ENCODE assay signal across 13 mouse cellular contexts in the genomic region with DNA sequence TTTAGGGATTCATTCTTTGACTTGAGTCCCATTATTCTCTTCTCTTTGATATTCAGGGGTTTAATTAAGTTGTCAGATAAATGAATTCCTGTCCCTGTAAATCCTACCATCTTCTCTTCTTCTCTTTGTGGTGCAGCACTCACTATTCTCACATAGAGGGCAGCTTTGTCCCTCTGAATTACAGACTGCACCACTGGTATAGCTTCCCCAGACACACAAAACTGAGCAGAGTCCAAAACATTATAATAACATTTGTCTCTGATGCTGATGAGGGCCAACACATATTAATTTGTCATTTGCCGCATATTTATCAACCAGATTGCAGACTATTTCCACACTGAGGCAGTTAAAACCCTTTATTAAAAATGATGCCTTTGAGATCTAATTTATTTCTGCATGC.
DNase-seq lines count a peak whose midpoint lies in the region; ATAC-seq and TF ChIP-seq lines count a peak whose summit lies in the region.
"Had no signal": no experiment of that assay in that cellular context is flagged by ENCODE, and none has a peak within 500 bp of the region (broad histone marks: within the 10 kb centered on the region; RNA-seq: fewer than 3 reads in every experiment).

No protein-coding gene starts in this region.

- ATAC-seq in embryonic facial prominence, embryonic 14.5 days (ENCODE audit: low read depth): no peak
- ATAC-seq in lung, embryonic 14.5 days (ENCODE audit: insufficient read depth): no peak
- no peak for ATAC-seq in hindbrain, postnatal 0 days
- peak; percentile 70; the same call in 1 of the 2 replicates for ATAC-seq in neural tube, embryonic 15.5 days (ENCODE audit: low FRiP score)

- H3K27ac ChIP-seq in embryonic facial prominence, embryonic 14.5 days (replicated peaks; ENCODE audit: low read depth, low read length): no peak overlapping the region
- no peak overlapping the region for H3K27ac ChIP-seq in embryonic facial prominence, embryonic 10.5 days (replicated peaks)
- H3K27ac ChIP-seq in lung, embryonic 14.5 days (ENCODE audit: low read depth): no peak overlapping the region
- no peak overlapping the region for H3K27ac ChIP-seq in hindbrain, postnatal 0 days
- no peak overlapping the region for H3K27ac ChIP-seq in neural tube, embryonic 15.5 days (replicated peaks)
- H3K27ac ChIP-seq: liver, embryonic 15.5 days had no signal

- 80% methylated on average over 1 of the region's 1 CpGs for WGBS in embryonic facial prominence, embryonic 14.5 days
- WGBS in embryonic facial prominence, embryonic 10.5 days: 88% methylated on average over 1 of the region's 1 CpGs
- 70% methylated on average over 1 of the region's 1 CpGs for WGBS in lung, embryonic 14.5 days
- 67% methylated on average over 1 of the region's 1 CpGs for WGBS in hindbrain, postnatal 0 days
- 66% methylated on average over 1 of the region's 1 CpGs for WGBS in neural tube, embryonic 15.5 days

- no peaks in the 10 kb centered on the region for H3K4me1 ChIP-seq in embryonic facial prominence, embryonic 14.5 days (ENCODE audit: control insufficient read depth, insufficient read depth, low read length)
- H3K4me1 ChIP-seq in embryonic facial prominence, embryonic 10.5 days: no peaks in the 10 kb centered on the region
- no peaks in the 10 kb centered on the region for H3K4me1 ChIP-seq in lung, embryonic 14.5 days (ENCODE audit: insufficient read depth)
- no peaks in the 10 kb centered on the region for H3K4me1 ChIP-seq in hindbrain, postnatal 0 days (ENCODE audit: insufficient read depth, low read length)
- H3K4me1 ChIP-seq in neural tube, embryonic 15.5 days: no peaks in the 10 kb centered on the region
- H3K4me1 ChIP-seq: liver, embryonic 15.5 days had no signal

- peak; percentile 31 for TF ChIP-seq CTCF in lung, embryonic 14.5 days (IDR thresholded peaks at IDR 0.05; ENCODE audit: low read depth)
- TF ChIP-seq CTCF in hindbrain, postnatal 0 days (IDR thresholded peaks at IDR 0.05; ENCODE audit: low read depth): peak; percentile 53

- no peaks in the 10 kb centered on the region for H3K36me3 ChIP-seq in embryonic facial prominence, embryonic 14.5 days (ENCODE audit: control insufficient read depth, insufficient read depth, low read length)
- H3K36me3 ChIP-seq in embryonic facial prominence, embryonic 10.5 days (replicated peaks): no peaks in the 10 kb centered on the region
- no peaks in the 10 kb centered on the region for H3K36me3 ChIP-seq in lung, embryonic 14.5 days (ENCODE audit: insufficient read depth)
- H3K36me3 ChIP-seq in hindbrain, postnatal 0 days (ENCODE audit: insufficient read depth, low read length): no peaks in the 10 kb centered on the region
- no peaks in the 10 kb centered on the region for H3K36me3 ChIP-seq in neural tube, embryonic 15.5 days
- H3K36me3 ChIP-seq: liver, embryonic 15.5 days had no signal

- no peaks in the 10 kb centered on the region for H3K27me3 ChIP-seq in embryonic facial prominence, embryonic 14.5 days (replicated peaks; ENCODE audit: control insufficient read depth, insufficient read depth, low read length)
- no peaks in the 10 kb centered on the region for H3K27me3 ChIP-seq in embryonic facial prominence, embryonic 10.5 days (replicated peaks; ENCODE audit: low read depth, poor library complexity, severe bottlenecking)
- no peaks in the 10 kb centered on the region for H3K27me3 ChIP-seq in lung, embryonic 14.5 days (ENCODE audit: insufficient read depth, low read length)
- no peaks in the 10 kb centered on the region for H3K27me3 ChIP-seq in hindbrain, postnatal 0 days (ENCODE audit: insufficient read depth, low read length)
- H3K27me3 ChIP-seq in neural tube, embryonic 15.5 days (replicated peaks): no peaks in the 10 kb centered on the region
- H3K27me3 ChIP-seq: liver, embryonic 15.5 days had no signal

- no peak overlapping the region for H3K9ac ChIP-seq in embryonic facial prominence, embryonic 14.5 days (ENCODE audit: low read depth, low read length)
- H3K9ac ChIP-seq in lung, embryonic 14.5 days: no peak overlapping the region
- H3K9ac ChIP-seq in hindbrain, postnatal 0 days (replicated peaks; ENCODE audit: low read length): no peak overlapping the region
- no peak overlapping the region for H3K9ac ChIP-seq in neural tube, embryonic 15.5 days (replicated peaks)
- H3K9ac ChIP-seq: liver, embryonic 15.5 days had no signal

- no peaks in the 10 kb centered on the region for H3K9me3 ChIP-seq in embryonic facial prominence, embryonic 14.5 days (ENCODE audit: control insufficient read depth, low read length)
- no peaks in the 10 kb centered on the region for H3K9me3 ChIP-seq in embryonic facial prominence, embryonic 10.5 days
- no peaks in the 10 kb centered on the region for H3K9me3 ChIP-seq in lung, embryonic 14.5 days (ENCODE audit: low read depth, low read length)
- H3K9me3 ChIP-seq in hindbrain, postnatal 0 days (ENCODE audit: low read length): no peaks in the 10 kb centered on the region
- H3K9me3 ChIP-seq in neural tube, embryonic 15.5 days (replicated peaks): no peaks in the 10 kb centered on the region
- H3K9me3 ChIP-seq: liver, embryonic 15.5 days had no signal

- DNase-seq in embryonic facial prominence, embryonic 14.5 days (ENCODE audit: low spot score): peak; percentile 11
- DNase-seq in embryonic facial prominence, embryonic 10.5 days (ENCODE audit: low spot score): no peak
- peak; percentile 23 for DNase-seq in lung, embryonic 14.5 days
- no peak for DNase-seq in lung, postnatal 4 days
- peak; percentile 53 for DNase-seq in hindbrain, postnatal 0 days (ENCODE audit: low spot score)
- no peak for DNase-seq in B cell, adult 2 months
- no peak for DNase-seq in spleen, postnatal 4 days (ENCODE audit: low spot score in 2 of 2)
- DNase-seq: cerebellum, adult 8-10 months; kidney, postnatal 36 days; lung, postnatal 36 days; thymus, adult 18-20 months had no signal

- no peak overlapping the region for H3K4me3 ChIP-seq in embryonic facial prominence, embryonic 14.5 days (ENCODE audit: low read depth, low read length)
- H3K4me3 ChIP-seq in embryonic facial prominence, embryonic 10.5 days: no peak overlapping the region
- no peak overlapping the region for H3K4me3 ChIP-seq in lung, embryonic 14.5 days (ENCODE audit: low read depth, low read length)
- H3K4me3 ChIP-seq in hindbrain, postnatal 0 days (ENCODE audit: low read length): no peak overlapping the region
- H3K4me3 ChIP-seq in neural tube, embryonic 15.5 days (replicated peaks): no peak overlapping the region
- H3K4me3 ChIP-seq: liver, embryonic 15.5 days had no signal

- H3K4me2 ChIP-seq in embryonic facial prominence, embryonic 14.5 days (ENCODE audit: low read depth, low read length): no peak overlapping the region
- H3K4me2 ChIP-seq in lung, embryonic 14.5 days: no peak overlapping the region
- no peak overlapping the region for H3K4me2 ChIP-seq in hindbrain, postnatal 0 days (ENCODE audit: low read depth, low read length)
- no peak overlapping the region for H3K4me2 ChIP-seq in neural tube, embryonic 15.5 days
- H3K4me2 ChIP-seq: liver, embryonic 15.5 days had no signal

Comparison
In these comparisons a context has a peak if more than half of its experiments do, and no peak if none do; other contexts are left out.
1. DNase-seq: peak in embryonic facial prominence, embryonic 14.5 days (single experiment), lung, embryonic 14.5 days (single experiment) and hindbrain, postnatal 0 days (single experiment); none in embryonic facial prominence, embryonic 10.5 days (single experiment), lung, postnatal 4 days (0 of 2), B cell, adult 2 months (0 of 2) and spleen, postnatal 4 days (0 of 2).